Mouse (Mus musculus) forelimb bud, embryonic 11.5 days (tissue): ENCODE results near the gene Ltb4r2.
A peak's percentile ranks its signal among the peaks of the same experiment; 100 is the strongest.

Experiments
- DNase-seq: peaks from one replicate; pipeline ENCODE4 v3.0.0-alpha.2; 2012; ENCODE audit warnings: low read depth, low spot score

The Ltb4r2 gene

DNA sequence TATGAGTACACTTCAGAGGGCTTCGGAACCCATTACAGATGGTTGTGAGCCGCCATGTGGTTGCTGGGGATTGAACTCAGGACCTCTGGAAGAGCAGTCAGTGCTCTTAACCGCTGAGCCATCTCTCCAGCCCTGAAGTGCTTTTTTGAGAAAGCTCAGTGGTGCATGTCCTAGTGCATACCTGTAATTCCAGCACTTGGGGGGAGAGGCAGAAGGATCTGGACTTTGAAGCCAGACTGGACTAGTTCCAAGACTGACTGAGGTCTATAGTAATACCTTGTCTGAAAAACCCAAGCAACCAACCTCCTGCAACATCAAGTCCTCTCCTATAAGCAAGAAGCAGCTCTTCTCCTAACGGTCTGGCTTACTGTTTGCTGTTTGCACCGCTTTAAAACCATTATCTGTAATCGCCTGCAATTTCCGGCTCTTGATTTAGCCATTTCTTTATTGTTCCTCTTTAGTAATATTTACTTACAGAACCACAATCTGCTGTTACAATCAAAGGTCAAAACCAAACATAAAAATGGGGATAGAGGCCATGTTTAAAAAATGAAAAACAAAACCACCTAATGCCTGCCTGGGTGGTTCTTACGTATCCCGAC lies 24.0 kb upstream of the Ltb4r2 start:
- DNase-seq: no peak

DNA sequence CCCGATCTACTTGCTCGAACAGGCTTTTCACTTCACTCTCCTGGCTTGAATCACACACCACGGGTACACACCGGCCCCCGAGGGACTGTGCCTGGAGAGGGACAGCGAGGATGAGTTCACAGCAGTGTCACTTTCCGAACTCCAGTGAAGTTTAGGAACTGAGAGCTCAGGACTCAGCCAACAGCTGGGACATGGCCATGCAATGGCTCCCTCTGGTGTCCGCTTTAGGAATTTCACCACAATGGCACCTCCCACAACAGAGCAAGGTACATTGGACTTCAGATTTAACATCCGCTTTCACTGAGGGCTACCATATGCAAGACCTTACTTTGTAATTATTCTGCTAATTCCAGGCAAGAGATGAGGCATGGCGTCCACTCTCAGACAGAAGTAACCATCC lies 17.5 kb upstream of the Ltb4r2 start:
- peak; percentile 88 for DNase-seq

DNA sequence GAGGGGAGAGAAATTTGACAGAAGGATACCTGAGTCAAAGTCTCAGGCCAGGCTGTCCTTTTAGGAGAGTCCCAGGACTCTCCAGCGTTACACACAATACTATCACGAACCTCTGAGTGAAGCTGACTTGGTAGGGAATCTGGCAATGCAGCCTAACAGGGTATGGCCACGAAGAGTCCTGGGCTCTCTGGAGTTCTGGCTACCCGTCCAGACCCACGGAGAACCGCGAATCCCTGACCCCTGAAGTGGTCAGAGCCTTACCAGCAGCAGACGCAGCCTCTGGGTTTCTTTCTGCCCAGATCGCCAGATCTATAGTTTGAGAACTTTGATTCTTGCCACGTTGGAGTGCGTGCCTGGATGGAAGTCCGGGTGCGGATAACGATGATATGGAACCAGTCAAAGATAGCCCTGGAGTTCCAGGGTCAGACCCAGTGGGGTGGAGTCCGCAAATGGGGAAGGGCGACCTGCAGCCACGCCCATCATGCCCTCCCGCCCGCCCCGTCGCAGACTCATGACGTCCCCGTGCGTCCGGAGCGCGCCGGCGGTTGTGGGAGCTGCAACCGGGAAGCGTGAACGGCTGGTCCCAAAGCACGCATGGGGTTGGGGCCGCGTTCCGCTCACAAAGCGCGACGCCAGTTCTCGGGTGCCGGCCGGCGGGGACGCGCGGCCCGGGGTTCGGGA lies 15.9 kb upstream of the Ltb4r2 start, which contains the start of the genes Dhrs1 and Nop9:
Gene Dhrs1 (minus strand): TSS at position 511 of the 681 bp plus-strand sequence.
Gene Nop9 (plus strand): TSS at position 514 of the 681 bp plus-strand sequence.
- peak; percentile 80 for DNase-seq

DNA sequence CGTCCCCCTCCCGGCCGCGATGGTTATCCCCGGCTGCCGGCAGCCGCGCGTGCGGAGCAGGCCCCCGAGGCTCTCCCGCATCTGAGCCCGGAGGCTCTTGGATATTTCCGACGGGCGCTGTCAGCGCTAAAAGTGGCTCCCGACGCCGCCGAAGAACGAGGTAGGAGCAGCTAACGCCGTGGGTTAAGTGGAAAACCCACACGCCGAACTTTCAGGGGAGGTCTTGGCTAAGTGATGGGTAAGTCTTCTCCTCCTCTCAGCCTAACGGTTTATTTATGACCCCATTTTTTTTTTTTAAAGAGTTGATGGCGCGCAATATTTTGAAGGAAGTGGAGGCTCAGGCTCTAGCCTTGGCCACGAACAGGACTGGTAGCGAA lies 15.4 kb upstream of the Ltb4r2 start:
- DNase-seq: no peak

DNA sequence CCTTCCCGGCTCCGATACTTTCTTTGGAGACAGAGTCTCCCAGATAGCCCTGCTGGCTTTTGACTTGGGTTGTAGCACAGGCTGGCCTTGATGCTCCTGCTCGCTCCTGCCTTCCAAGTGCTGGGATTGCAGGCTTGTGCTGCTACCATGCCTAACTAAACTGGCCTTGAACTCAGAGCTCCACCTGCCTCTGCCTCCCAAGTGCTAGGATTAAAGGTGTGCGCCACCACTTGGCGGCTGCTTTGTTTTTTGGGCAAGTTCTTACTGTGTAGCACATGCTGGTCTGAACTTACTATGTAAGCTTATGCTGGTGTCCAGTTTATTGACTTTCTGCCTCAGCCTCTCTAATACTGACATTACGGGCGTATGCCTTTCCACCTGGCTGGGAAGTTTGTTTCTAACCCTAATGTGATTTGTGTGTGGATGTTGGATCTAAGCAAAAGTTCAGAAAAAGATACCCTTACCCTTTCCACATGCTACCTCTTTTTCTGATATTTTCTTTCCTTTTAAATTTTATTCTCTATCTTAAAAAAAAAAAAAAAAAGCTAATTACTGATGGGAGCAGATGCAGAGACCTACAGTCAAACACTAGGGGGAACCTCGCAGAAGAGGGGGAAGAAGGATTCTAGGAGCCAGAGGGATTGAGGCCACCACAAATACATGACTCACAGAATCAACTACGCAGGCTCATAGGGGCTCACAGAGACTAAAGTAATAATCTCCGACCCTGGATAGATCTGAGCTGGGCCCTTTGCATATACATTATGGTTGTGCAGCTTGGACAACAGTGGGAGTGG lies 14.0 kb upstream of the Ltb4r2 start:
- no peak for DNase-seq

DNA sequence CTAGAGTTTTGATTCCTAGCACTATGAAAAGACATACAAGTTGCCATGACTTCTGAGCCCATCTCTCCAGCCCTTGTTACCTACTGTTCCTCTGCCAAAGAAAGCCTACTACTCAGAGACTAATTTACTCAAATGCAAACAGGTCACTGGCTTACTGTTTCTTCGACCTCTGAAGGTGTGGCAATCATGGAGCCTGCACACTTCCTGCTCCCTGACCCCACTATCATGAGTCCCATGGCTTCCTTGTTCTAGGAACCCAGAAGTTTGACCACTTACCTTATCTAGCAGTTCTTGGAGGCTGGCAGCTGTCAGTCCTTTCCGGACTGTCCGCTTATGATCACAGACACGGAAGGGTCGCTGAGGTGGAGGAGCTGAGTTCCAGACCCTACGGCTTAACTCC lies 3.7 kb upstream of the Ltb4r2 start:
- DNase-seq: no peak

DNA sequence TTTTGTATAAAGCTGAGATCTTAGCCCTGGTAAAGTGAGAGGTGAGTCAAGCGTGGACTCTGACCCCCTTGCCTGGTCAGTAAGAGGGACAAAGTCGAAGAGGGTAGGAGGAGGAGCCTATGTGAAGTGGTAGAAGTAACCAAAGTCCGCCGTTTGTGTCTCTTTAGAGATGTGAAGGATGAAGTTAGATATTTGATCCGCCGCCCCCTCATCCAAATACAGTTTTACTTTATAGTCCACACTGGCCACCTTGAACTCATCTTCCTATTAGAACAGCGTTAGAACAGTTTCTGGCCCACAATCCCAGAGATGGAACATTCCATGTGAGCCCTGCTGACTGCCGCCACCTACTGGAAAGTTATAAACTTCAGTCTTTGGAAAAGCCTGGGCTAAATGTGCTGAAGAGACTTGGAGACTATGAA lies 2.9 kb upstream of the Ltb4r2 start, which contains the start of gene Cideb:
Gene Cideb (minus strand): TSS at position 96 of the 422 bp plus-strand sequence.
- peak; percentile 62 for DNase-seq

DNA sequence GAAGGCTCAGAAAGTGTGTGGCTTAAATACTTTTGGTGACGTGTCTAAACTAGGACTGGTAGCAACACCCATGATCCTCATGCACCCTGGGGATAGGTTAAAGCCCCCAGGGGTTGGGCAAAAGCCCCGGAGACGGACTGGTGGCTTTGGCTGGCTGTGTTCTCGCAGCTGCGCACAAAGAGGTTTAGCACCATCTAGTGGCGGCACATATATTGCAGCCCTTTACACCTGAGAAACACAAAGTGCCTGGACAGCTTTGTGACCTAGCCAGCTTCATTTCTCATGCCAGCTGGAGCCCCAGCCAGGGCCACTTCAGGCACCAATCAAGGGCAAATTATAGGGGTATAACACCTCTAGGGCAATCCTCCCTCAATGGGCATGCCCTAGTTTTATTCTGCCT lies 1.1 kb upstream of the Ltb4r2 start:
- peak; percentile 81 for DNase-seq

DNA sequence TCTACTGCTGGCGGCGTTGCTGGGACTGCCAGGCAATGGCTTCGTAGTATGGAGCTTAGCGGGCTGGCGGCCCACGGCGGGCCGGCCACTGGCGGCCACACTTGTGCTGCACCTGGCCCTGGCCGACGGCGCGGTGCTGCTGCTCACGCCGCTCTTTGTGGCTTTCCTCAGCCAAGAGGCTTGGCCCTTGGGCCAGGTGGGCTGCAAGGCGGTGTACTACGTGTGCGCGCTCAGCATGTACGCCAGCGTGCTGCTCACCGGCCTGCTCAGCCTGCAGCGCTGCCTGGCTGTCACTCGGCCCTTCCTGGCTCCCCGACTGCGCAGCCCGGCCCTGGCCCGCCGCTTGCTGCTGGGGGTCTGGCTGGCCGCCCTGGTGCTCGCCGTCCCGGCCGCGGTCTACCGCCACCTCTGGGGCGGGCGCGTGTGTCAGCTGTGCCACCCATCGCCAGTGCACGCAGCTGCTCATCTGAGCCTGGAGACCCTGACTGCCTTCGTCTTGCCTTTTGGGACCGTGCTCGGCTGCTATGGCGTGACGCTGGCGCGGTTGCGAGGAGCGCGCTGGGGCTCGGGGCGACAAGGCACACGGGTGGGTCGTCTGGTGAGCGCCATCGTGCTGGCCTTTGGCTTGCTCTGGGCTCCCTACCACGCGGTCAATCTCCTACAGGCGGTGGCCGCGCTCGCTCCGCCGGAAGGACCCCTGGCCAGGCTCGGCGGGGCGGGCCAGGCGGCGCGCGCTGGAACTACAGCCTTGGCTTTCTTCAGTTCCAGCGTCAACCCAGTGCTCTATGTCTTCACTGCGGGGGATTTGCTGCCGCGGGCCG lies 983 bp downstream of the Ltb4r2 start:
- DNase-seq: peak; percentile 43

DNA sequence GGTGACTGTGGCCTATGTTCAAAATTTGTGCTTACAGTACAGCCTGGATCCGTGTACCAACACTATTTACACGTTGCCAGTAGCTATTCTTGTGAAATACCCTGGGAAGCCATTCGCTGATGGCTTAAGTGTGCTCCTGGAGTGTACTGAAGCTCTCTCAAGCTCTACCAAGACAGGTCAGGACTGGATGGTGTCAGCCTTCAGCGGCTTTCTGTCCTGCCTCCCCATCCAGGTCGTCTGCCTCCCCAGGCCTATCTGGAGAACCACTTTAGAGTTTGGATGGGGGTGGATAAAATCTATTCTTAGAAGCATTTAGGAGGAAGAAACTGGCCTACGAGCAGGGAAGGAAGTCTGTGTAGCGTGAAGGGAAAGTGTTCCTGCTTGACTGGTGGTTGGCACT lies 1.9 kb downstream of the Ltb4r2 start:
- DNase-seq: no peak

DNA sequence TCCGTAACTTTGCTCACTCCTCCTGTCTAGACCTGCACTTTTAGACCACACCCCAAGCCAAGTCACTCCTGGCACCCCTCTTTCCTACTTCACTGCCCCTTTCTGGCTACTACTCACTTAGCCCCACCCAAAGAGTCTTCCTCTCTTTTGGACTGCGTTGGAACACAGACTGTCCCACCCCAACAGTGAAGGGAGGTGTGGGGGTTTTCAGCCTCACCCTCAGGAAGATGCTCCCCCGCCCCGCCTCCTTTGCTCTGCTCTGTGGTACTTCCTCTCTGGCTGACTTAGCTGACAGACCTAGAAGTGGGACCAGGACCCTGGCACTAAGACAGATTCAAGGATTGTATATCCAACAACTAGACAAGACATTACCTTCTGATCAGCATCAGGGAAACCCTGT lies 4.5 kb downstream of the Ltb4r2 start, which contains the start of gene Ltb4r1:
Gene Ltb4r1 (plus strand): TSS at position 267 of the 400 bp plus-strand sequence.
- DNase-seq: no peak

DNA sequence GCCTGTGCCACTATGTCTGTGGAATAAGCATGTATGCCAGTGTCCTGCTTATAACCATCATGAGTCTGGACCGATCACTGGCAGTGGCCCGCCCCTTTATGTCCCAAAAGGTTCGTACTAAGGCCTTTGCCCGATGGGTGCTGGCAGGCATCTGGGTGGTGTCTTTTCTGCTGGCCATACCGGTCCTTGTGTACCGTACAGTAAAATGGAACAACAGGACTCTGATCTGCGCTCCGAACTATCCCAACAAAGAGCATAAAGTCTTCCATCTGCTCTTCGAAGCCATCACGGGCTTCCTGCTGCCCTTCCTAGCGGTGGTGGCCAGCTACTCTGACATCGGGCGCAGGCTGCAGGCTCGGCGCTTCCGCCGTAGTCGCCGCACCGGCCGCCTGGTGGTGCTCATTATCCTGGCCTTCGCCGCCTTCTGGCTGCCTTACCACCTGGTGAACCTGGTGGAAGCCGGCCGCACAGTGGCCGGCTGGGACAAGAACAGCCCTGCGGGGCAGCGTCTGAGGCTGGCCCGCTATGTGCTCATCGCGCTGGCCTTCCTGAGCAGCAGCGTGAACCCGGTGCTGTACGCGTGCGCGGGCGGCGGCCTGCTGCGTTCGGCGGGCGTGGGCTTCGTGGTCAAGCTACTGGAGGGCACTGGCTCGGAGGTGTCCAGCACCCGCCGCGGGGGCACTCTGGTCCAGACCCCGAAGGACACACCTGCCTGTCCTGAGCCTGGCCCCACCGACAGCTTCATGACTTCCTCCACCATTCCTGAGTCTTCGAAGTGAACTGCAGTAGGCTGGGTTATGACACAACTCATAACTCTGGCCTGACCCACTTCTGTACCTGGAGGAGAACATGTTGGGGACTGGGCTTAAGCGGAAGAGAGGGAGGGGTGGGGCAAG lies 6.5 kb downstream of the Ltb4r2 start:
- DNase-seq: peak; percentile 72

DNA sequence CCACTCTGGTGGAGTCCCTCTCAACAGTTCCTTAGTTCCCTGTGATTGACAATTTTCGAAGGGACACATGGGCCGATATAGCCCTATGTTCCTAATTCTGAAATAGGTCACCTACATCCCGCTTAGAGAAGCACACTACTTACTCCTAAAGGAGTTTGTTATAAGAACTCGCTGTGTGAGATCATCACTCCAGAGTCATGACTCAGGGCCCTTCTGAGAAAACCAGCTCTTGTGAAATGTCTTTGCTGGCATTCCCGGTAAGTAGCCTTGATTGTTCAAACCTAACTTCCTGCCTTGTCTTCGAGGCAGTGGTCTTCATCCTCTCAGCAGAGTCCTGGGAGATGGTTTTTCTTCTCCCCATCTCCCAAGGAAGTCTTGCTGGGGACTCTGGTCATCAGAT lies 7.3 kb downstream of the Ltb4r2 start:
- no peak for DNase-seq

DNA sequence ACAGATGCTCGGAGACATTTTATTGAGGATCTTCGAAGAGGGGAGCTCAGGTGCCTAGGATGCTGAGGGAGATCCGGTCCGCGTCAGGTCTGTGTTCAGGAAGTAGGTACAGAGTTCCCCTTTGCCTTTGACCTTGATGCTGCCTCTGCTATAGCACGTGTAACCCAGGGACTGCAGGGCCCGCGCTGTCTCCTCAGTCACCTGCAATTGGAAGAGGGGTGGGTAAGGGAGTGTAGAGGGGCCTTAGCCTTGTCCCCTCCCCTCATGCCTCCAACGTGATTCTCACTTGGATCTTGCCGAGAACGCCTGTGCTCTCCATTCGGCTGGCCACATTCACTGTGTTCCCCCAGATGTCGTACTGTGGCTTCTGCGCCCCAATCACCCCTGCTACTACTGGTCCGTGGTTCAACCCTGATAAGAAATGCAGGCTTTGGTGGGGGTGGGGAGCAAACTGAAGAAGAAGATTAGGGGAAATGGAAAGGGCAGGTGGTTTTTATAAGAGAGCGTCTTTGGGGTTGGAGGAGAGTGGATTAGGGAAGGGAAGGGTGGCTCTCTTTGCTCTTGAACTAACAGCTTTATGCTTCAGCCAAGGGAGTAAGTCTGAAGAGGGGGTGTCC lies 8.0 kb downstream of the Ltb4r2 start:
- no peak for DNase-seq

DNA sequence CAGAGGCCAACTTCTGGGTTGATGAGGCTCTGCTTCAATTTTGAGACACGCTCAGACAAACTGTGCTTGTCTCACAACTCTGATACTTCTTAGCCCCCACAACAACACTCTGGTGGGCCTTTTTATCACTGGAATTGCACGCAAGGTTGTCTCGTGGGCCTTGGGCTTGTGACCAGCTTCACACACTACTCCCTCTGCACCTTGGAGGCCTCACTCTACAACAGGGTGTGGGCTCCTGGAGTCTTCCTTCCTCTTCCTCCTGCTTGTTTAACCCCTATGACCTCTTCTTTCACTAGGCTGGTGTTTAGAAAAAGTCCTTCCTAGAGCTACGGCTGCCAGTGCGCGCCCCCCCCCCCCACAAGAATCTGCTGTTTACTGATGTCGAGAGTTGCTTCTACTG lies 15.5 kb downstream of the Ltb4r2 start:
- DNase-seq: no peak

DNA sequence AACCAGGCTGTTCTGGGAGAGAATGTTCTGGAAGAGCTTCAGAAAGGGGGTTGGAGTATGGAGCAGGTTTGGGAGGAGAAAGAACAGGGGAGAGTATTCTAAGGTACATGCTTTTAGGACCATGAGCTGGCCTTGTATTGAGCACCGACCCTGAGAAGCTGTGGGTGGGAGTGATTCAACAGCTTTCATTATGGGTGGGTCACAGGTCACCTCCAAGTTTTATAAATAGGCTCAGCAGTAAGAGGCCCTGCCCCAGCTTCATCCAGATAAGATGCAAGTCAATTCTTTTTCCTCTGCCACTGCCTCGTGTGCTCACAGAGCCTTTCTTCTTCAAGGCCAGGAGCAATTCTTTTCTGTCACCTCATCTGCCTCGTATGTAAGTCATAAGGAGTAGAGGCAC lies 15.9 kb downstream of the Ltb4r2 start:
- DNase-seq: no peak

DNA sequence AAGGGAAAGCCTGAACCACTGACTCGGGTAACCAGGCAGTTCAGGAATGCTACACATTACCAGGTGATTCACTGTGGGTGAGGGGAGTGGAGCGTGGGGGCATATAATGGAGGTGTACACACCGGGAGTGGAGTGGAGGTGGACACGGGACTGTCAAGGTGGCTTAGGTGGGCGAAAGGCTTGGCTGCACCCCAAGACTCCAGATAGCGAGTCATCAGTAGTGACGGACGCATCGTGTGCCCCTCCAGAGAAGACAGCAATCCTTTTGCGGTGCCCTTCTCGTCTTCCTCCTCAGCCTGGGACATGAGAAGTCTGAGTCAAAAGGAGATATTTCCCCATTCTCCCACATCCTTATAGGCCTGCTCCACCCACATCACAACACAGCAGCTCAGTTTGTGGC lies 16.6 kb downstream of the Ltb4r2 start:
- DNase-seq: no peak

DNA sequence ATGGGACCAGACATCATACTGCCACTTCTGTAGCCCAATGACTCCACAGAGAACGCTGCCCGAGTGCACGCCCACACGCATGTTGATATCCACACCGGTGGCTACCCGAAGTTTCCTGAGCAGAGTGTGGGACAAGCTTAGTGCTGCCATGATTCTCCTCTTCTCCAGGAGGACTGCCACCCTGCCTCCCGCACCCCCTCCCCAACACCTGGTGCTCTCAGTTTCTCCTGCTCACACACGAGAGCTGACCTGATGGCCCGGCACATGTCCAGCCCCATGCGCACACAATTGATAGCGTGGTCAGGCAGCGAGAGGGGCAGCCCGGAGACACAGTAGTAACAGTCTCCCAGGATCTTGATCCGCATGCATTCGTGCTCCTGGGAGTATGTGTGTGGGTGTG lies 17.5 kb downstream of the Ltb4r2 start:
- DNase-seq: no peak

DNA sequence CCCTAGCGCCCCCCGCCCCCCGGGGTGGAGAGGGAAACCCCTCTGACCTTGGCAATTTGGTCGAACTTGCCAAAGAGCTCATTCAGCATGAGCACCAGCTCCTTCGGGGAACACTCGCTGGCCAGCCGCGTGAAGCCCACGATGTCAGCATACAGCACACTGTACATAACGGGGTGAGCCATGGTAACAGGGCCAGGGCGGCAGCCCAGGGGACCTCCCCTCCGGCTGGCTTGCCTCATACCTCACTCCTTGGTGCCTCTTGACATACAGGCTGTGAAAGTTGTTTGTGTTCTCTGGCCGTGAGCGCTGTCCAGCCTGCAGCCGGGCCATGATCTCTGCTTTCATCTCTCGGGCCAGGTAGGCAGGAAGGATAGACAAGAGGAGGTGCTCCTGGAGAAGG lies 18.4 kb downstream of the Ltb4r2 start:
- DNase-seq: no peak

DNA sequence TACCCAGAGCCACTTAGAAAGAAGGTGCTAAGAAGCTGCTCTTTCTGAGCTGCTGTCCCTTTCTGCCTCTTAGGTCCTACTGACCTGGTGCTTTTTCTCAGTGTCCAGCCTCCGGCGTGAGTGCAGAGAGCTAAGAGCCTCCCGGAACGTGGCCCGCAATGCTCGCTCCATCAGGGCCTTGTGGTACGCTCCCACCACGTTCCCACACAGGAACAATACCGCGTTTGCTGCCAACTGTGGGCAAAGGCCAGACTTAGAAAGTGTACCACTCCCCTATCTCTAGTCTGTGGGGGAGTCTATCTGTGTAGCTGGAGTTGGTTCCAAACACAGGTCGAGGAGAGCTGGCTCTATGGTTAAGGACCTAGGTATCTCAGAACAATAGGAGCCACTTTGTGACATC lies 19.5 kb downstream of the Ltb4r2 start:
- no peak for DNase-seq
